Mouse (Mus musculus): ENCODE results near the gene Cnot10.

Gene Cnot10

GRCm38 (mm10) chr9:114543882-114544753 is 95.9 kb downstream of the Cnot10 start:
- no peak for DNase-seq

GRCm38 (mm10) chr9:114541279-114541741 is 98.7 kb downstream of the Cnot10 start:
- DNase-seq: no peak

- DNase-seq: no peak
Measured at GRCm38 (mm10) chr9:114538996-114539563, 100.9 kb downstream of the Cnot10 start.

- DNase-seq: no peak
Measured at GRCm38 (mm10) chr9:114536628-114537027, 103.4 kb downstream of the Cnot10 start.

Measured in right cerebral cortex, postnatal 4 days (tissue).